Mouse (Mus musculus): ENCODE results near the gene Sox6. TPM values are rescaled to one million over a fixed set of nuclear protein-coding genes. Genes with fewer than 3 reads are reported as not detected.

Gene Sox6
- total and polyA plus RNA-seq, 3 experiments, result 0.09 to 1.3 (median 0.90) TPM

- peak; percentile 20 for DNase-seq (ENCODE audit: extremely low read depth)
- Histone ChIP-seq H3K36me3 (replicated peaks in 1 of 2; ENCODE audit: control insufficient read depth in 1 of 2, insufficient read depth in 1 of 2, low read length in 1 of 2) (no peaks in the 10 kb centered on the region), H3K4me3 (replicated peaks in 1 of 3; ENCODE audit: low read depth in 2 of 3, low read length in 2 of 3, poor library complexity in 1 of 3) (no peak overlapping the region), H3K27me3 (replicated peaks) (no peaks in the 10 kb centered on the region), H3K27ac (ENCODE audit: insufficient read depth, low read depth) (no peak overlapping the region), H3K4me2 (ENCODE audit: insufficient read depth, low read depth, poor library complexity, severe bottlenecking) (no peak overlapping the region), H3K9ac (ENCODE audit: insufficient read depth, low read depth) (no peak overlapping the region), H3K9me3 (replicated peaks; ENCODE audit: low read length) (no peaks in the 10 kb centered on the region), H3K4me1 (ENCODE audit: control insufficient read depth in 1 of 2, insufficient read depth in 2 of 2) (peaks cover 0 to 3% of the 10 kb centered on the region in 2 experiments; a peak in 1 of 4 replicates), H3K79me2 (replicated peaks; ENCODE audit: control insufficient read depth, extremely low read depth, insufficient read depth, poor library complexity, severe bottlenecking) (no peaks in the 10 kb centered on the region)
- TF ChIP-seq JUN (IDR thresholded peaks at IDR 0.05; ENCODE audit: insufficient read depth, low read depth, low read length) (no peak), KAT2A (IDR thresholded peaks at IDR 0.05; ENCODE audit: insufficient replicate concordance, low read length) (no peak), JUND (conservative IDR thresholded peaks at IDR 0.05; ENCODE audit: low read depth, low read length) (no peak), ZC3H11A (IDR thresholded peaks at IDR 0.05; ENCODE audit: low read depth, low read length) (no peak), GABPA (IDR thresholded peaks at IDR 0.05; ENCODE audit: insufficient replicate concordance, low read depth, low read length) (no peak), MAFK (IDR thresholded peaks at IDR 0.05; ENCODE audit: insufficient replicate concordance, low read length) (no peak), ZNF384 (IDR thresholded peaks at IDR 0.05; ENCODE audit: low read depth, low read length) (no peak), USF2 (conservative IDR thresholded peaks at IDR 0.05; ENCODE audit: low read depth, low read length) (no peak), TCF12 (IDR thresholded peaks at IDR 0.05; ENCODE audit: low read depth, low read length) (no peak), USF1 (IDR thresholded peaks at IDR 0.05; ENCODE audit: low read depth, low read length) (no peak), RAD21 (IDR thresholded peaks at IDR 0.05; ENCODE audit: low read depth, low read length) (peak; percentile 15), ZKSCAN1 (IDR thresholded peaks at IDR 0.05; ENCODE audit: borderline replicate concordance, low read depth, low read length) (no peak), POLR2A (IDR thresholded peaks at IDR 0.05; ENCODE audit: low read depth, low read length) (no peak), E2F4 (IDR thresholded peaks at IDR 0.05; ENCODE audit: insufficient replicate concordance, low read depth, low read length) (no peak), ELF1 (IDR thresholded peaks at IDR 0.05; ENCODE audit: low read depth, low read length) (no peak), SMC3 (IDR thresholded peaks at IDR 0.05; ENCODE audit: low read depth, low read length) (peak; percentile 40), CHD2 (IDR thresholded peaks at IDR 0.05; ENCODE audit: low read length) (no peak), CTCF (conservative IDR thresholded peaks at IDR 0.05 in 1 of 2, IDR thresholded peaks at IDR 0.05 in 1 of 2; ENCODE audit: low read depth in 2 of 2, low read length in 2 of 2) (peak; percentile 28 to 59), MEF2A (IDR thresholded peaks at IDR 0.05; ENCODE audit: borderline replicate concordance, low read depth, low read length) (no peak), ZMIZ1 (IDR thresholded peaks at IDR 0.05; ENCODE audit: low read depth, low read length) (no peak), IRF4 (IDR thresholded peaks at IDR 0.05; ENCODE audit: low read depth, low read length) (no peak), POLR2AphosphoS2 (IDR thresholded peaks at IDR 0.05; ENCODE audit: low read depth, low read length) (no peak)
- in situ Hi-C loops (cut with MboI; ENCODE audit: low pct_ligation_motif_present, low pct_unique_long_range_greater_than_20kb, low sequenced_read_pairs) (no loop called here), dilution Hi-C loops (cut with MboI; ENCODE audit: extremely low pct_ligation_motif_present, extremely low pct_unique_long_range_greater_than_20kb, low sequenced_read_pairs) (no loop called here)
Observed at GRCm38 (mm10) chr7:115489608-115490007, 549.0 kb downstream of the Sox6 start.

GRCm38 (mm10) chr7:115486431-115486830 is 552.2 kb downstream of the Sox6 start:
- Histone ChIP-seq H3K79me2 (replicated peaks; ENCODE audit: control insufficient read depth, extremely low read depth, insufficient read depth, poor library complexity, severe bottlenecking) (no peaks in the 10 kb centered on the region), H3K9me3 (replicated peaks; ENCODE audit: low read length) (no peaks in the 10 kb centered on the region), H3K9ac (ENCODE audit: insufficient read depth, low read depth) (no peak overlapping the region), H3K4me1 (ENCODE audit: control insufficient read depth in 1 of 2, insufficient read depth in 2 of 2) (no peaks in the 10 kb centered on the region), H3K27ac (ENCODE audit: insufficient read depth, low read depth) (no peak overlapping the region), H3K4me2 (ENCODE audit: insufficient read depth, low read depth, poor library complexity, severe bottlenecking) (no peak overlapping the region), H3K27me3 (replicated peaks) (no peaks in the 10 kb centered on the region), H3K36me3 (replicated peaks in 1 of 2; ENCODE audit: control insufficient read depth in 1 of 2, insufficient read depth in 1 of 2, low read length in 1 of 2) (no peaks in the 10 kb centered on the region), H3K4me3 (replicated peaks in 1 of 3; ENCODE audit: low read depth in 2 of 3, low read length in 2 of 3, poor library complexity in 1 of 3) (no peak overlapping the region)
- in situ Hi-C loops (cut with MboI; ENCODE audit: low pct_ligation_motif_present, low pct_unique_long_range_greater_than_20kb, low sequenced_read_pairs) (no loop called here), dilution Hi-C loops (cut with MboI; ENCODE audit: extremely low pct_ligation_motif_present, extremely low pct_unique_long_range_greater_than_20kb, low sequenced_read_pairs) (no loop called here)
- DNase-seq (ENCODE audit: extremely low read depth), result no peak
- TF ChIP-seq MEF2A (IDR thresholded peaks at IDR 0.05; ENCODE audit: borderline replicate concordance, low read depth, low read length) (no peak), TCF12 (IDR thresholded peaks at IDR 0.05; ENCODE audit: low read depth, low read length) (no peak), GABPA (IDR thresholded peaks at IDR 0.05; ENCODE audit: insufficient replicate concordance, low read depth, low read length) (no peak), NELFE (IDR thresholded peaks at IDR 0.05; ENCODE audit: low read depth, low read length) (no peak), MAZ (IDR thresholded peaks at IDR 0.05; ENCODE audit: low read depth, low read length) (no peak), USF2 (conservative IDR thresholded peaks at IDR 0.05; ENCODE audit: low read depth, low read length) (no peak), JUND (conservative IDR thresholded peaks at IDR 0.05; ENCODE audit: low read depth, low read length) (no peak), ZC3H11A (IDR thresholded peaks at IDR 0.05; ENCODE audit: low read depth, low read length) (no peak)
